Mouse (Mus musculus): ENCODE measurements around the gene Laptm5.

The Laptm5 gene

DNA sequence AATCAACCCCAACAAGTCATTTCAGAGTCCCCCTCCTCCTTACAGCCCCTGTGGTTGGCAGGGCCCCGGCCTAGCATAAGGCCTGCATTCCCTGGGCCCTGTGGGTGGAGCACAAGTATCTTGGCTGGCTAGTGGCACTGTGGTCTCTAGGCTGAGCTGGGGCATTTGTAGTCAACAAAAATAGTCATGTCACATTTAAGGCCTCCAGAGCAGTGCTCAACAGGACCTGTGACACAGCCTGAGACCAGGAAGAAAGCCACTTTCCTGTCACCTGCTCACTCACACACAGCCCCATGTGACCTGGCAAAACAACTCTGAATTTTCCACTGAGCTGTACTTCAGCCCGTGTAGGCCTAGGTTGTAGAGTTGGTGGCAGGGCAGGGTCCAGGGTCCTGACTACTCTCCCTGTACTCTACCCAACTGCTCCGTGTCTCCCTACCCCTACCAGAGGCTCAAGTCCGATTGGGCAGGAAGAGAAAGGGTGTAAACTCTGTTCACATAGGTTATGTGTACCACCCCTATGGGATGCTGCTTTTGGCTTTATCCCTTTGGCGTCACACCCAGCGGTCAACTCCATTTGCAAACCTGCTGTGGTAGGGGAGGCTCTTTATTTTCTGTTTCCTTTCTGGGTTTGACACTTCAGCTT is 13.0 kb upstream of the Laptm5 start:
- no peak for DNase-seq

DNA sequence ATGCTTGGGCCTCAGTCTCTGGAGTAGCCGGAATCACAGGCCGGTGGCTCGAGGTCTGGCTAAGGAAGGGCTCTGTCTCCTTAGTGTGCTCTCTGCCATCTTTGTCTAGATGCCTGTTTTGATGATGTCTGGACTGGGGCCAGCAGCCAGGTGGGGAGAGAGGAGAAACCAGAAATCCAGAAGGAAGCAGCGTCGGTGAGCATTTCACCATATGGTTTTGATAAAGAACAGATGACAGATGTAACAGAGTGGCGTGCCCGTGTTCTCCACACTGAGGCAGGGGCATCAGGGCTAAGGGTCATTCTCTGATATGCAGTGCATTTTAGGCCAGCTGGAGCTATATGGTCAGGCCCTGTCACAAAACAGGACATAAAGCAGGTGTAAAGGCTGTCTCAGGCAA is 12.2 kb upstream of the Laptm5 start:
- DNase-seq = no peak

DNA sequence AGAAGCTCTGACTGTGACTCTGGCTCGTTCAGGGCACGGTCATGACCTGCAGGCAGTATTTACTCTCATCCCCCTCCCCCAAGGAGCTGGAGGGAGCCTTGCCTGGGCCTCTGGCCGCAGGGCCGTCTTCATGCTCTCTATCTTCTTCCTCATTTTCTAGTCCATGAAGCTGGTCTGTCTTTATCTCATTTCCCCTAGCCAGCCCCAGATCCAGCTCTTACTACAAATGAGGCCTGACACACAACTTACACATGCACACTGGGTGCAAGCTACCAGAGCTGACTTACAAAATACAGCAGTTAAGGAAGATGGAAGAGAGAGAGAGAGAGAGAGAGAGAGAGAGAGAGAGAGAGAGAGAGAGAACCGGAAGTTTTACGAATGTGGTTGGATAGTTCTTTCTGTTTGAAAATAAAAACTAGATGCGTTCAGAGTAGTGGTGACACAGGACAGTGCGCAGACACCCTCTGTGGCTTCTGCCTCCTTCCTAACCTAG is 10.6 kb upstream of the Laptm5 start:
- no peak for DNase-seq

DNA sequence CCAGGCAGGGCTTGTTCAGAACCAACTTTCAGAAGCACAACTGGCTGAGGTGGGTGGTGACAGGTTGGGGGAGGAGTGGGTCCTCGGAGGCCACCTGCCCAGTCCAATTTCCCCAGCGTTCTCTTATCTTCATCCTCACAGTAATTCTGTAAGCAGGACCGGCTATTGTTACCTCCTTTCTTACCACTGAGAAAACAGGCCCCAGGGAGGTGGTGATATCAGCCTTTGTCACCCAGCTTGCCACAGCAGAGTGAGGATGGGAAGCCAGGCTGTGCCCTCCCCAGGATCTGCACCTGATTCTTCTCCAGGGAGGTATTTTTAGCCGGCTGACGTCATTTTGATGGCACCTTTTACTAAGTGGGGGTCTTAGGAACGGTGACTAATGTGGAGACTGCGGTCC is 7.9 kb upstream of the Laptm5 start:
- DNase-seq = no peak

DNA sequence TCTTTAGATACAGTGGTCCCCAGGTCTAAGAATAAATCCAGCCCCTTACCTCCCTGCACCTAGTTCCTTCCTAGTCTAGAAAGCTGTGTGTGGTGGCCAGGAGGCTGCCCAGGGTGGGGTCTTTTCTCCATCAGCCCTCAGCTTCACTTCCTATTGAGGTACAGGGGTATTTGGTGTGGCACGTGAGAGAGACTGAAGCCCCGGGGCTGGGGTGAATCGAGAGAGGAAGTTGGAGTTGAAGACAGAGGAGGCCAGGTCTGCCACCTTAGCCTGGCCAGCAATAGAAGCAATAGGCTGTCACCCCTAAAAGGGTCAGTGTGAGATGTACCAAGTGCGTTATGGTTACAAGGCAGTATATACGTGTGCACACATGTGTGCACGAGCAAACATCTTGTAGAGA is 7.0 kb upstream of the Laptm5 start:
- no peak for DNase-seq

DNA sequence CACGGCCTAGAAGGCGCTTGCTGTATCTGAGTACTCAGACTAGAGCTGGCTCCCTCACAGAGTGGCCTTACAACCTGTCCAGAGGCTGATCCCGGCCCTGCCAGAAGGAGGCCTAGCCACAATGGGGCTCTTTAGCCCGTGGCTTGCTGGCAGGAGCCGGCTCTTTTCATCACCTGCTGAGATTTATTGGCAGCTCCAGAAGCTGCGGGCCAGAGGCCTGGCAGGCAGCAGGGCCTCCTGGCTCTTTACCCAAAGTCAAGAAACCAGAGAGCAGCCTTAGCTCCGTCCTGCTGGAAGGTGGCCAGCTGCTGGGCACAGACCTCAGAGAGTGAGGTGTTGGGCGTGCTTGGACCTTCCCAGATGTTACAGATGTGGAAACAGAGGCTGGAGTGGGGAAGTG is 6.6 kb upstream of the Laptm5 start:
- DNase-seq = peak; percentile 66

DNA sequence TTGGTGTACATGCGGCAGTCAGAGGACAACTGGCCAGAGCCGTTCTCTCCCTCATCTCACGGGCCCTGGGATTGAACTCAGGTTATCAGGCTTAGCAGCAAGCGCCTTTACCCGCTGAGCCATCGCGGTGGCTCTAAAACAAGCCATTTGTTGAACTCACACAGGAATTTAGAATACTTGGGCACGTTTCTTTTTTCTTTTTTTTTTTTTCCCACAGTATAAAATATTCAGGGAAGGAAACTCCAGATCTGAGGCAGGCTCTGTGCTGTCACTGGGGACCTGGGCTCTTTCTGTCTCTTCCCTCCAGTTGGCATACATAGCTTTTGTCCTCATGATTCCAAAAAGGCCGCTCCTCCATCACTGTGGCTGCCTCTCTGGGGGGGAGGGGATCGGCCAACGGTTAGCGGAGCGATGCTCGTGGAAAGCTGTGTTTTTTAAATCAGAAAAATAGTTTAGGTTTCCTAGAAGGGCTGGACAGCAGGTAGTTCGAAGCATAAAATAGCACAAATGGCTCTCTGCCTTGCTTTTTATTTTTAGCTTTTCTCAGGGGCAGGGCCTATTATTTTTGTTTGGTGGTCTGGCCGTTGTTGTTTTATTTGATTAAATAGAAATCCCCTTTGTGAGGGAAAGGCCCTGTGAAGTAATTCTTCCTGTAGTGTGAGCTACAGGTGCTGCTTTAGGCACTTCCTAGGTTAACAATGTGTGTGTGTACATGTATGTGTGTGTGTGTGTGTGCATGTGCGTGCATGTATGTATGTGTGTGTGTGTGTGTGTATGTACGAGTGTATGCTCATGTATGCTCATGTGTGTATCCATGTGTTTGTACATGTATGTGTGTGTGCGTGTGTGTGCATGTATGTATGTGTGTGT is 5.5 kb upstream of the Laptm5 start:
- no peak for DNase-seq

DNA sequence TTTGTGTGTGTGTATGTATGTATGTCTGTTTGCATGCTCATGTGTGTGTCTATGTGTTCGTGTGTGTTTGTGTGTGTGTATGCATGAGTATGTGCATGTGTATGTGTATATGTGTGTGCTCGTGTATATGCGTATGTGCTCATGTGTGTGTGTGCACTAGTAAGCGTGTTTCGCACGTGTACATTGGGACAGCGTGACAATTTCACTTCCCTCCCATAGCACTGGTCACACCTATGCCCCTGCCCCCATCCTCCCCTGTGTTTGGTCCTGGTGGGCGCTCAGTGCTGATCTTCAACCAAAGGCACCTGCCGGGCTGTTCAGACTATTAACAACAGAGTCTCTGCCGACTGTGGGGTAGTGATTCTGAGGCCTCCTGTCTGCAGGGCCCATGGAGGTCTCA is 4.8 kb upstream of the Laptm5 start:
- no peak for DNase-seq

DNA sequence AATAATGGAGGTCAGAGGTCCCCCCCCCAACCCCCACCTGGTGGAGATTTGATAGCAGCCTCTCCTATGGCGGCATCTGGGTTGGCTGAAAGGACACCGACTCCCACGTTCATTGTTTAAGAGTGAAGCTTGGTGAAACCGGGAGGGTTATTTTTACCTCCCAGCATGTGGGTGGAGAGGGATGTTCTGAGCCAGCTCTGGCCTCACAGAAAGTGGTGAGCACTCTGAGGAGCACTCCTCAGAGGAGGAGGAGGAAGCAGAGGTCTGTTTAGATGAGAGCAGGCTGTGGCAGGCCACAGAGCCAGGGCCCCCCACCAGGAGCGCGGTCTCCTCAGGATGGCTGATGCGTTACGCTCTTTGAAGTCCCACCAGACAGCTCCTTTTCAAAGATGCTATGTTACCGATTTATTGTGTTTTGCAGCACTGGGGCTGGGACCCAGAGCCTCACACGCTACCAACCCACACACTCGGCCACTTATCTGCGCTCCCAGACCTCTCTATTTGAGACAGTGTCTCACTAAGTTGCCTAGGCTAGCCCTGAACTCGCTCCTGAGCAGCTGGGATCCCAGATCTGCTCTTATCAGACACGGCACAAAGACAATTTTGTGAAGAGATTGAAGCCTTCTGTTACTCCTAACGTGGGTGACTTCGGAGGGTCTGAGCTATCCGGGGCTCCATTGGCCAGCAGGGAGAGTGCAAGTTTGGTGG is 3.6 kb upstream of the Laptm5 start:
- no peak for DNase-seq

DNA sequence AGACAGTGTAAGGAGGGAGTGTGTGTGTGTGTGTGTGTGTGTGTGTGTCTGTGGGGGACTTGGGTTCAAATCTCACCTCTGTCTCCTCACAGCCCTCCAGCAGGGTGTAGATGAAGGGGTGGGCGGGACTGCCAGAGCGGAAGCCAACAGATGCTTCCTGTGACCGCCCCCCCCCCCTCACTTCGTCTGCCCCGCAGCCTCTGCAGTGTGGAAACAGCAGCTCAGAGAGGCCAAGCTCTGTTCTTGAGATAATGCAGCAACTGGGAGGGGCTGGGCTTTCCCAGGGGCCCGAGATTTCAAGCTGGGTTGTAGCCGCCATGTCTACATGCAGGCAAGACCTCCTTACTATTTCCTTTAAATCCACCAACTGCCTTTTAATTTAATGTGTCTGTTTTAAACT is 2.3 kb upstream of the Laptm5 start:
- no peak for DNase-seq

DNA sequence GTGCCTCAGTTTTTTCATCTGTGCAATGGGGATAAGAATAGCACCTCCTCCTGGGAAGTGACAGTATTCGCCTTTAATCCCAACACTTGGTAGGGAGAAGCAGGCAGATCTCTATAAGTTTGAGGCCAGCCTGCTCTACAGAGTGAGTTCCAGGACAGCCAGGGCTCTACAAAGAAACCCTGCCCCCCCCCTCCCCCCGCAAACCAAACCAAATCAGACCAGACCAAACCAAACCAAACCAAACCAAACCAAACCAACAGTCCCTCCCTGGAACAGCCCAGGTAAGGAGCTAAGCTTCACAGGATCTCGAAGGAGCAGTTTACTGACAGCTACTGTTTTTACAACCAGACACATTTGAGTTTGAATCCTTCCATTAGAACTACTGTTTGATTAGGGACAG is 299 bp upstream of the Laptm5 start:
- no peak for DNase-seq

DNA sequence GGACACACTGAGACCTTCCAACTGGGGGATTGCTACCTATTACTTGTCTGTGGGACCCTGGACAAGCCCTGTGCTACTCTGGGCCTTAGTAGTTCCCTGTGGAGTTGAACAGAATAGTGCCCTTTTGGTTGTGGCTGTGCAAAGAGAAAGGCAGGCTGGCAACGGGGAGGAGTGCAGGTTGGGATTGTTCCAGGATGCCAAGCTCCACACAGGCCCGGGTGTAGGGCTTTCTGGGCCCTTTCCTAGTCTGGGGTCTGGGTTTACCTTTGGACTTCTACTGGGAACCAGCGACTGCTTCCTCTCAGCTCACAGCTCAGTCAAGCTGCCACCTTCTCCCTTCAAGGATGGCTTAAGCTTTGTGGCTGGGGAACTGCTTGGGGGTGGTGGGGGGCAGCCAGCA is 586 bp downstream of the Laptm5 start:
- no peak for DNase-seq

DNA sequence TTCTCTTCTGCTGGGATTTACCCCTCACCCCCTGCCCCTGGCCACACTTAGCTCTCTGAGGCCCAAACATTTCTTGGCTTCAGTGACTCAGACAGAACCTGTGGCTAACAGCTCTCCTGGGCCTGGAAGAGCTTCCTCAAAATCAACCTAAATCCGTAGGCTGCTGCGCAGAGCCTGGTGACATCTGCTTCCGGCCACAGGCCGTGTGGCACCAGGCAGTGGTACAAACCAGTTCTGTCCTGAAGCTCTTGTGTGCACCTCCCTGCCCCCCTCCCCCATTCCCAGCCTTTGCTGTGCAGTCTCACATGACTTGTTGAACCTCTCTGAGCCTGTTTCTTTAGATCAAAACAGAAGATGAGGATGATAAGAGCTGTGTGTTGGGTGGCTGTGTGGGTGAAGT is 1.1 kb downstream of the Laptm5 start:
- DNase-seq = no peak

DNA sequence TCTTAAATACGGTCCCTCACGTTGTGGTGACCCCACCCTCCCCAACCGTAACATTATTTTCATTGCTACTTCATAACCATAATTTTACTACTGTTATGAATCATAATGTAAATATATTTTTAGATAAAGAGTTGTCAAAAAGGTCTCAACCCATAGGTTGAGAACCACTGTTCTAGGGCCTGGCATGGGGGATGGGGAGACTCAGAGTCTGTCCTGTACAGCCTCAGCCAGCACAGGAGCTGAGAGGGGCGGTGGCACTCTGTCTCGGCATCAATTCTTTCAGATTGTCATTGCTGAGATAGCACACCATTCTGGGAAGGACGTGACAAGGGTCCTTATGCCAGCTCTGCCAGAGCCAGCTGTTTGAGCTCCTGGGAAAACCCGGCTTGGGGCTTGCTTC is 1.6 kb downstream of the Laptm5 start:
- DNase-seq = no peak

DNA sequence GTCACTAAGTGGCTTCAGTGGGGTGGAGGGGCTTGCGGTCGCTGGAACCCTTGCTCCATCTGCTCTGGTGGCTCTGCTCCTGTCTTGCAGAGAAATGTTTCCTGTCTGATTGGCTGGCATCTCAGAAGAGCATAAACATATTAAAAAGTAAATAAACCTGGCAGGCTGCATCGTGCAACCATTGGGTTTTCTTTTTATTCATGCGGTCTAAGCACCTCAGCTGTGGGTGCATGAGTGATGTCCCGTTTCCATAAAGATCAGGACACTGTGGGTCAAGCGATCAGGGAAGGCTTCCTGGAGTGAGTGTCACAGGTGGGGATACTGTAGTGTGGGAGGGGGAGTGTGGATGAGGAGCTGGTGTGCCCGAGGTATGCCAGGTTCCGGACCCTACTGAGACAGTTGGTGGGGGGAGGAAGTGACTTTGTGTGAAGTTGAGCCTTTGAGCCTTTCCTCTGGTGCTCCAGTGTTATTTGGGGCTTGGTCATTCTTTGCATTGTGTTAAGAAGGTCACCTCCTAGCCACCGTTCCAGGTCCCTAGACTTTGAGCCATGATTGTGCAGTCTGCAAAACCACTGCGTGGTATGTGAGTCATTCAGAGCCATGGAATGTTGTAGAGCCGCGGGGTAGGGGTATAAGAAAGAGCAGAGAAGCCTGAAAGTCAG is 2.2 kb downstream of the Laptm5 start:
- DNase-seq = no peak

DNA sequence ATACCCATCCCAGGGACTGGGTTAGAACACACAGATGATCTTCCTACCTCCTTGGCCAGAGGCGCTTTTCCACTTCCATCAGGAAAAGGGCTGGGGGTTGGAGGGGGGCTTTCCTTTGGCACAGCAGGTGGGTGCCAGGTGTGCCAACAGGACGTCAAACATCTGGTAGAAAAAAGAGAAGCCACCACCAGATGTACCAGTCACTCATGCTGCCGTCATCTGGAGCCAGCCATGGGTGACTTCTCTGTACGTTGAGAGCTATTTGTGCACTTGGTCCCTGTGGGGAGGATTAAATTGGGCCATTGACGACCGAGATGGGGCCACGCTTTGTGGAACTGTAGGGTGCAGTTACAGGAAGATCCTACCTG is 2.7 kb downstream of the Laptm5 start:
- no peak for DNase-seq

DNA sequence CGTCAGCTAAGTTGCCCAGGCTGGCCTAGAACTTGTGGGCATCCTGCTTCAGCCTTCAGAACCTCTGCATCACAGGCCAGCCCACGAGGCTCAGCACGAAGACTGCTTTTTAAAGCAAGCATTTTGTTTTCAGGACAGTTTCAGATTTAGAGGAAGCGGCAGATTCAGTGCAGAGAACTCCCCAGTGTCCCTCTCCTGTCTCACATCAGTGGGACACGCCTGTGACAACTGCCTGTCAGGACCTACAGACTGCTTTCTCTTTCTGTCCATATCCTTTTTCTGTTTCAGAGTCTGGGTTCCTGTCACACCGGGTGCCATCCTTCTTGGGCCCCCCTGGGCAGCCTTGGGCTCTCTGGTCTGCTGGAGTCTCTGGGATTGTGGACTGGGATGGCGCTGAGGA is 3.7 kb downstream of the Laptm5 start:
- DNase-seq = no peak

DNA sequence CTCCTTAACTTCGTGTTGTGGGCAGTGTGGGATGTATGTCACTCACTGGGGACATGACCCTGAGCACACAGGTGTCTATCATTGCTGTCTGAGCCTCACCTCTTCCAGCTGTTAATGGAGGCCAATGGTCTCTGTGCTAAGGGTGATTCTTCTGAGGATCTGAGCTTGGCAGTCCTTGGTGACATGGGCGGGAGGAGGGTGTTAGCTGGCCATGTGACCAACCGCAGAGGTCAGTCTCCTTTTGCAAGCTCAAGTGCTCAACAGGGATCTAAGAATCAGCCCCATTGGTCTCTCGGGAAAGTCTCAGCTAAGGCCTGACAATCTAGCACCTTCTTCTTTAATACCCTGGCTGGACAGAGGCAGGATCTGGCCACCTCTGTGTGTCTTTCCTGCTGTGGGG is 4.6 kb downstream of the Laptm5 start:
- DNase-seq = no peak

DNA sequence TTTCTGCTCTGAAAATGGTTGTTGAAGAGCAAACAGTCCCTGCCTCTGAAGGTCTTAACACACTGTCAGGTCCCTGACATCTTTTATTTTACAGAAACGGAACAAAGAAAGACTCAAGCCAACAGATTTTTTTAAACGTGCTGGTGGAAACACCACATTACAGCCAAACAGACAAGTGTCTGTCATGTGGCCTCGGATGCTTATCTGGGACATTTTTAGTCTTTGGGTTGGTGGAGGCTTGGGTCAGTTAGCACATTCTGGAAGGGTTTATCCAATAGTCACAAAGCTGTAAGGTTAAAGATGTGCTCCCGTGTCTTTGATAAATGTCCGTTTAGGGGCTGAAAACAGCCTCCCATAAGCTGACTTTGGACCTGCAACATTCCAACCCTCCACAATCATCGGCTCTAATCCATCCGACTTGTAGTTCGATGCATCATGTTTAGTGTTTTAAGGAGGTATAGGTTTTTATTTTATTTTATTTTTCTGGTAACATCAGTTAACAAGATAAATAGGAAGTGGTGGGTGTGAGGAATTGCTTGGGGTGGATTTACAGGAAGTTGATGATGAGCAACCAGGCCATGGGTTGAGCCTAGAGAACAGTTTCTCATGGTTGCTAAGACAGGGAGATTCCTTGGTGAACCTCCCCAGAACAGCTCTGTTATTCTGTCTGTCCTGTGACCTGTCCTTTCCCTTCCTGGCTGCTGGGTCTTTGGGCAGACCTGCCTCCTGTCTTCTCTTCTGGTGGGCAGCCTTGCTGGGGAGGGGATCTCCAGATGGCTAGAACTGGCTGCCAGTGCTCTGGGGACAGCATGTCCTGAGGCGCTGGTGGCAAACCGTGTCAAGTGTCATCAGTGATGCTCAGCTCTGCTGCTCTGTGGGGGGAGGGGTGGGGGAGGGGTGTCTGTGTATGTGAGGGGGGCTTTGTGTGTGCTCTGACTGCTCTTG is 6.2 kb downstream of the Laptm5 start:
- DNase-seq = no peak

DNA sequence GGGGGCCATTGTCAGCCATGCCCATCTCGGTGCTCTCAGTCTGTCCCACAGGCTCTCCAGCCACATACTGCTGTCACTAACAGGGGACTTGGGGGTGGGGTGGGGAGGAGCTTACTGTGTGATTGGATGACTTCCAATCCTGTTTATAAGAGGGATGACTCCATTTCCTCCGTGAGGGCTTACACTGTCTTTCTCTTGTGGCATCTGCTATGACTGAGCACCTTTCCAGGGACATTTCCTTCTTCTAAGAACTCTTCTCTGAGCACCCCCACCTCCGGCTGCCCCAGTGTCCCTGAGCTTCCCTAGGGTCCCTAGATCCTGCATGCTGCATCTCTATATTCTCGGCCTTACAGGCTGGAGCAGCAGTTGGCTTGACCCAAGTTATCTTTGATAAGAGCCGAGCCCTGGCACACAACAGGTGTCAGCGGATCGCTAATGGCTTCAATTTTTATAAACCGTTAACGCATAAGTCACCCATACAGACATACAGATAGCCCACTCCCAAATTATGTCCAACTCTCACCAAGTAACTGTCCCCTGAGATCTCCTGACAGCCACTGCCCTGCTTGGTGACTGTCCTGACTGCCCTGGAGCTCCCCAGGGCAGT is 6.9 kb downstream of the Laptm5 start:
- no peak for DNase-seq

DNA sequence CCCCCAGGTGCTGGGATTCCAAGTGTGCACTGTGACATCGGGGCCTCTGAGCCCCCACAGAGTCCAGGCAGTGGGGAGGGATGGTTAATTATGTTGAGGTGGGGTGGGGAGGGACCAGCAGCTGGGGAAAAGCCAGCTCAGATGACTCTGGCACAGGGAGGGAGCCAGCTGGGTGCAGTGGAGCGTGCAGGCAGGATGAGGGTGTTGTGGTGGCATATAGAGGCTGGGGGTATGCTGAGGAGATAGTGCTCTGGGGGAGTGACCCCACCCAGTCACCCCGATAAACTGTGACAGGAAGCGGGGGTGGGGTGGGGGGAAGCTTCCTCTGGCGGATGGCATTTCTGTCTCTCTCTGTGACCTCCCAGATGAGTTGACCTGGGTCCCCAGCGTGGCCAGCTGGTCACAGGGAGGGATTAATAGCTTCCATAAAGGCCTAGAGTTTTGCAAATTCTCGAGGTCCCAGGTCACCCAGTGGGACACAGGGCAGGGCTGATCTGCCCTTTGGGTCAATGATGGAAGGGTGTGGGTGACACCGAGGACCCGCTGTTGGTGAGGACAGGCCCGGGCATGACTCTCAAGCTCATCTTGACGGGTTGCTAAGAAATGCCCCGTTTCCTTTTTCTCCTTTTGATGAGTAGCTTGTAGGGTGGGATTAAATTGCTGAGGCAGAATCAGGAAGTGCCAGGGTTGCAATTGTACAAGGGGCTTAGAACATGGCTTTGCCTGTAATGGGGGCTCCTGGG is 8.2 kb downstream of the Laptm5 start:
- no peak for DNase-seq

Measured in cerebellum, adult 11-12 months (tissue).